Mouse (Mus musculus) gastrocnemius, adult 8-10 months (tissue): ENCODE results near the gene Khdc4. TPM values are rescaled to one million over a fixed set of nuclear protein-coding genes. Genes with fewer than 3 reads are reported as not detected.
A peak's percentile ranks its signal among the peaks of the same experiment; 100 is the strongest.

Experiments
- DNase-seq, 2 experiments: peaks; one replicate each; pipeline ENCODE4 v3.0.0; 2022; ENCODE audit warnings: low spot score in 2 of 2
- total RNA-seq, 4 experiments: library from RNA; stranded (reverse); gene quantifications; 2 replicates each; pipeline ENCODE4 v1.2.4; 2022

The Khdc4 gene
- 10 to 100 TPM; 15.5 to 19.1 (median 17.7) TPM for total RNA-seq

DNA sequence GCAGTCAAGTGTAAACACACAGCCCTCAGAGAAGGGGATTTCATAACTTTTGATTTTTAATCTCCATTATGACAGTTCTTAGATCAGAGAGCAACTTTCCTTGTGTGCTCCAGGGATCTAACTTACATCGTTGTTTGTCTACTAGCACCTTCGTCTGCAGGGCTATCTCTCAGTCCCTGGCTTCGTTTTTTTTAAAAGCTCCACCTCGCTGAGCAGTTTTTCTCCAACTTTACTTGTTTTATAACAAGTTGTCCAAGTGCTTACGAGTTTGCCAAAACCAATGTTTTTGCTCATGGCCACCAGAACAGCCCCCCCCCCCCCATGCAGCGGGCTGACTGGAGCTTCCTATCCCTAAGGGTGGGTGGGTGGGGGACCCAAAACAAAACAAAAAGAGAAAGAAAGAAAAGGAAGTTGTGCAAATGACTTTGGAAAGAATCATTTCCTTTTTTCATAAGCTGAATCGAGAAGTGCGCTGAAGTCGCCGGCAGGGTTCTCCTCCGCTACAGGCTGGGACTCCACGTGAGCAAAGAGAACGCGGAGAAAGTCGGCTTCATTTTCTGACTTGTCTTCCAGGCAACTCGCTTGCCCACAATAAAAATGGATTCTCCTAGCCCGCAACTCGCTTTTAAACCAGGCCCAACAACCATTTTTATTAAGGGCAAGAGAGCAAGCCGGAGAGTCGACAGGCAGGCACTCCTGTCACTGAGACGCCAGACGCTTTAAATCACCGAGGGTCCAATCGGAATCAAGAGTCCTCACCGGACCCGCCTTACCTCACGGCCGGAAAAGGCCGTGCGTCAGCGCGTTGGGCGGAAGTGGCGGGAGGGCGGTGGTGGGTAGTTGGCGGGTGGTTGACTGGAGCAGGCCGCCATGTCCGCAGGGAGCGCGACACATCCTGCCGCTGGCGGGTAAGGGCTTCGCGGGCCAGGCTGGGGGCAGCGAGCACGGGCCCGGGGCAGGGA, at the start of gene Khdc4:
Khdc4 (plus strand) TSS at position 824 of the 962 bp plus-strand sequence.
- DNase-seq: peak; percentile 93 to 96

DNA sequence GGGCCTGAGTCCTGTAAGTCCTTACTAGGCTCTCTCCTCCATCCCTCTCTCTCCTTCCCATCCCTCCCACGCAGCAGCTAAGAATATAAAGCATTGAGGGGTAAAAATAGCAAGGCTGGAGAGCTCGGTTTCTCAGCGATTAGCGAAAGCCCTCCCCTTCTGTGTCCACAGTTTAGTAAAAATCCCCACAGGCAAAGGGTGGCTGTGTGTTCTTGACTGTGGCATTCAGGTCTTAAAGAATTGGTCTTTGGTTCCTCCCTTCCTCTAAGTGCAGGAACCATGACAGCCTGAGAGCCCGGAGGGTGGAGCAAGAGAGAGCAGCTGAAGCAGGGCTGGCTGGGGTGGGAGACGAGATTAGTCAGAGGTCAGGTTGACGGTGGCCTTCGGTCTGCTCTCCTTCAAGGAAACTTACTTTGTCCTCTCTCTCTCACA, 49.0 kb upstream of the Khdc4 start:
- no peak for DNase-seq

DNA sequence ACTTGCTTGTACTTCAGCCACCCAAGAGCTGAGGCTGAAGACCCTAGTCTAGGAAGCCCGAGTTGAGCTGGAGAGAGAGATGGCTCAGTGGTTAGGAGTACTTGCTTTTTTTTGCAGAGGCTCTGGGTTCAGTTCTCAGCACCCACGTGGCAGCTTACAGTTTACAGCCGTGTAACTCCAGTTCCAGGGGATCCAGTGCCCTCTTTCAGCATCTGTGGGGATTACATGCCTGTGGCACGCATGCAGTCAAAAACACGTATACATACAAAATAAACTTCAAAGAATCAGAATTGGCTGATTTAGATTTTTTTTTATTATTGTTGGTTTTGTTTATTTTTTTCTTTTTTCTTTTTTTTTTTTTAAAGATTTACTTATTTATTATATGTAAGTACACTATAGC, 48.5 kb upstream of the Khdc4 start:
- DNase-seq: no peak

DNA sequence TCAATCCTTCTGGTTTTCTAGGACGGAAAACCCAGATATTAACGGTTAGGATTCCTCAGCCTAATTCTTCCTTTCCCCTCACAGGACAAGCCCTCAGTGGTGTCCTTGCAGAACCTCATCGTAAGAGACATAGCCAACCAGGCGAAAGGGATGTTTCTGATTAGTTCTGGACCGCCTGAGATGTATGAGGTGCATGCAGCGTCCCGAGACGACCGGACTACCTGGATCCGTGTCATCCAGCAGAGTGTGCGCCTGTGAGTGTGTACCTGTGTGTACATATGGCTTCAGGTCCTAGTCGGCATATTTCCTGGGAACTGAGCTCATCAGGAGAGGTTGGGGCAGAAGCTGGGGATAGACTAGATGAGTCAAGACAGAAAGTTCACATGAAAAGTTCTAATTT, 46.4 kb upstream of the Khdc4 start:
- no peak for DNase-seq

DNA sequence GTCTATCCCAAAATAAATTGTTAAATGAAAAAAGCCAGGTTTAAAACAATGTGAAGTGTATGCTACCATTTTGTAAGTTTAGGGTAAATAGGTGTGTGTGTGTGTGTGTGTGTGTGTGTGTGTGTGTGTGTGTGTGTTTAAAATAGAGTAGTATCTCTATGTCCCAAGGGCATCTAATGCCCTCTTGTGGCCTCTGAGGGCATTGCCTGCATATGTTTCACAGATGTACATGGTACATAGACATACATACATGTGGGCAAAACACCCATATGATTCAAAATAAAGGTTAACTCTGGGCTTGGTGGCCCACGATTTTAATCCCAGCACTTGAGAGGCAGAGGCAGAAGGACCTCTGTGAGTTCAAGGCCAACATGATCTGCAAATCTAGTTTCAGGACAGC, 44.9 kb upstream of the Khdc4 start:
- peak in 1 of 2 experiments; percentile 30 for DNase-seq

DNA sequence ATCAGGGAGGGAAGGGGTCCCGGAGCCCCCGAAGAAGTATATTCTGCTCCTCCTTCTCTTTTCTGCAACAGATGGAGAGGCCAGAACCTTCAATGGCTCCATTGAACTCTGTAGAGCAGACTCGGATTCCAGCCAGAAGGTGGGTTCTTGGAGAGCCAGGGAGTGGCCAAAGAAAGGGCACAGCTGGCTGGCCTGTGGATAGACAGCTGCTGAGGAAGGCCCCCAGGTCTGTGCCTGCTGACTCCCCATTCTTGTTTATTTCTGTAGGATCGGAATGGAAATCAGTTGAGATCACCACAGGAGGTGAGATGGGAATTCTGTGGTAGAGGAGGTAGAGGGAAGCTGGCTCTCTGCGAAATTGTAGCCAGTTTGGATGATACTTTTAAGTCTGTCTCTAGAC, 42.5 kb upstream of the Khdc4 start:
- no peak for DNase-seq

DNA sequence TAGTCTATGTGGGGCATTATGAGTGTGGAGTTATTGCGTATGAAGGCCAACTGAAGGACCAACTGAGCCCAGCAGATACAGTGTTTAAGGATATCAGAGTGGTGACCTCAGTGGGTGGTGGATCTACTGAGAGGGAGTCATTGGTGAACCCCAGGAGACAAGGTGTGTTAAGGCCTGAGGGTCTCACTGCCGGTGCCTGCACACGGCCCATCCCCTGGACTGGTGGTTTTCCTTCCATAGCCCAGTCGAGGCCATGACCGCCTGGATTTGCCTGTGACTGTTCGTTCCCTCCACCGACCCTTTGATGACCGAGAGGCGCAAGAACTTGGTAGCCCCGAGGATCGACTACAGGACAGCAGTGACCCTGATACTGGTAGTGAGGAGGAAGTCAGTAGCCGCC, 39.7 kb upstream of the Khdc4 start:
- no peak for DNase-seq

DNA sequence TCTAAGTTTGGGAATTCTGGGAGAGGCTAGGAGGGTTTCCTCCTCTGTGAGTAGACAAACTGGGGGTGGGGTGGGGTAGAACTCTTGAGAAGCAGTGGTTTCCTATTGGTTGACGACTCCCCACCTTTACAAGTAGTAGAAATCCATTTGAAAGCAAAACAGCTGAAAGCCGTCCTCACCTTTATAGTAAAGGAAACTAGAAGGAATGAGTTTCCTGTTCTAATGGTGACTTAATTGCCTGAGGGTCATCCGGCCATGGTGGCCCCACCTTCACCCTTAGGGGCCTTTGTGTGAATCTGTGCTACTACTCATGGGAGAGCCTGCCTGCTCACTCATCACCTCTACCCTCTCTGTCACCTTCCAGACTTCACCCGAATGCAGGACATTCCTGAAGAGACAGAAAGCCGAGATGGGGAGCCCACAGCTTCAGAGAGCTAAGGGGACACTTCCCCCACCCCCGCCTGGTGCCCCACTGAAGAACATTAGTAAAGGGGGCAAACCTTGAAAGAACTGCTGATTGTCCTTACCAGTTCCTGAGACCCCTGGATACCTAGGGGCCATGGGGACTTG, 39.1 kb upstream of the Khdc4 start:
- no peak for DNase-seq

DNA sequence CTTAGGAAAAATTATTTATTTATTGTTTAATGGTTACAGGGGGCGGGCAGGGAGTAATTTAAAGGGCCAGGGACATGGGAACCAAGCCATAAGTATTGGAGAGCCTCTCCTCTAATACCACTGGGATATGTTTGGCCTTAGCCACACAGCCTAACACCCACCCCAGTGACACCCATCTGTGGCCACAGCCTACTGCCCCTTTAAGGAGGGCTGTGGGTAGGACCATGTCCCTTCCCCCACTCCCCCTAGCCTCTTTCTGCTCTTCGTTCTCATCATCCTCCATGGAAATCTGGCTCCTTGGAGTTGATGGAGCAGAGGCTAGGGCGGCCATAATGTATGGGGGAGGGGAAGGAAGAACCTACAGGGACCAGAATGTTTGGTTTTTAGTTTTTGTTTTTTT, 38.5 kb upstream of the Khdc4 start:
- no peak for DNase-seq

DNA sequence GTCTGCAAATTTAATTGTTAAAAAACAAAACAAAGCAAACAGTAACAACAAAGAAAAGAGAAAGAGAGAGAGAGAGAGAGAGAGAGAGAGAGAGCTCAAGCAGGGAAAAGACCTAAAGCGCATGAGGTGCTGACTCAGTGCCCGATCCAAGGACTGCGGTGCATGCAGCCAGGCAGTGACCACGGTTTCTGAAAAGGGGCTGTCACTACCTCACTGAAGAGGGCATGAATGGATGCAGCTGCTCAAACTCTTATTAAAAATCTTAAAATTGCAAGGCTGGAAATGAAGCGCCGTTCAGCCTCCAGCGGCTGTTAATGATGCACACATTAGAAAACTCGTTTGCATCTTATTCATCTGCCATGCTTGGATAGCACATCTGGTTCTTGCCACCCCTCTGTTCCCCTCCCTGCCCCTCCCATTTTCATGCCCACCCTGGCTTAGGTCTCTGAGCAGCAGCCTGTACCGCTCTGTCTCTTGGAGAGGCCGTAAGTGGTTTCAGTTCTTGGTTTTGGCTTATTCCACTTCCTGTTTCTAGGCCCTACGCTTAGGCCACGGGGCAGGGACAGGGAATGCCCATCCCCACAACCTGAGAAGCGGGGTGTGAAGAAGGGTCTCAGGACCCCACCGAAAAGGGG, 37.7 kb upstream of the Khdc4 start:
- no peak for DNase-seq

DNA sequence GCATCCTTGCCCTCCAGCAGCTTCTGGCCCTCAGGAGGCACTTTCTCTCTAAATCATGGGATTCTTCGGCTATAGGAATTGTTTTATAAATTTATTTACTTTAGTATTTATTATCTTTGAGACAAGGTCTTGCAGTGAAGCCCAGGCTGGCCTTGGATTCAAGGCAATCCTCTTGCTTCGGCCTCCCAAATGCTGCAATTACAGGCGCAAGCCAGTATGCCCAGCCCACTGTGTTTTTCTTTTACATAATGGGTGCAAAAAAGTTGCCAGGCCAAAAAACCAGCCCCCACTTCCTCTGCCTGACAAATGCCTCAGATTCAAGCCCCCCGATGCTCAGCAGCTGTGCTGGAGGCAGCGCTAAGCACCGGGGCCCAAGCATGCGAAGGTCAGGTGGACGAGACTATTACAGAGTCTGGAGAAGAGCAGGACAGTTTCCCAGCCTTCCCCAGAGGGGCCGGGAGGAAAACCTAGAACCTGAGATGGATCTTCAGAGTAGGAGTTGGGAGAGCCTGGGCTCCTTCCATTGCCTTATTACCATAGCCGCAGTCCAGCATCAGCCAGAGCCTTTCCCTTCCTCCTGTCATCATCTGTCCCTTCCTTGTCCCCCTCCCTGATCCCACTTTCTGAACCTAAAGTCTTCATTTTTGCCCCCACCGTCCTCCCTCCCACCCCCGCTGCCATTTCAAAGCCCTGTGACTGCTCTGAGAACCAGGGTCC, 37.0 kb upstream of the Khdc4 start:
- DNase-seq: no peak

DNA sequence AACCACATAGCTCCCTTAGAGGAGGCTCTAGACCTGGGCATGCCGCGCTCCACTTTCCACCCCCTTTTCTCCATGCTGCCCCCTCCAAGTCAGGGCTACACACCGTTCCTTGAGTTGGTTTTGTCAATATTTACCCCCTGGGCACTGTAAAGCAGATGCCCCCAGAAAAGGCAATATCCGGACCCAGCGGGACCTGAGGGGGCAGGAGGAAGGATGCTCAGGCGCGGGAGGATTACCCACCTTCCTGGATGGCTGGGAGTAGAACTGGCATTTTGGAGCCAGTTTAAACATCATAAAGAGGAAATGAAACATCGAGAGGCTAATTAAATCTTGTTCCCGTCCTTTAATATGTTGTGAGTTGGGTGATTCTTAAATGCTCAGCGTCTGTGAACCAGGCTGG, 36.4 kb upstream of the Khdc4 start:
- no peak for DNase-seq

DNA sequence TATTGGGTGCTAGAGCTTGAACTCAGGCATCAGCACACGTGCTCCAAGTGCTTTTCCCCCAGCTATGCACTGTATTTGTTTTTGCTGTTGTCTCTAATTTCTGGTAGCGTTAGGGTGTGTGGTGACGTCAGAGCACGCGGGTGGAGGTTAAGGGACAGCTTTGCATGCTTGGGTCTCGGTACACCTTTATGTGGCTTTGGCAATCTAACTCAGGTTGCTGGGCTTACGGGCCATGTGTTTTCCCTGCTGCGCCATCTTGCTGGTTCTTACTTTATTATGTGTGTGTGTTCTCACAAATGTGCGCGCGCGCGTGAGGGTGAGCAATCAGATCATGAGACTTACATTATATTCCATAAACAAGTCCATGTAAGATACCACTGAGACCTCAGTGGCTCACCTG, 35.6 kb upstream of the Khdc4 start:
- DNase-seq: no peak

DNA sequence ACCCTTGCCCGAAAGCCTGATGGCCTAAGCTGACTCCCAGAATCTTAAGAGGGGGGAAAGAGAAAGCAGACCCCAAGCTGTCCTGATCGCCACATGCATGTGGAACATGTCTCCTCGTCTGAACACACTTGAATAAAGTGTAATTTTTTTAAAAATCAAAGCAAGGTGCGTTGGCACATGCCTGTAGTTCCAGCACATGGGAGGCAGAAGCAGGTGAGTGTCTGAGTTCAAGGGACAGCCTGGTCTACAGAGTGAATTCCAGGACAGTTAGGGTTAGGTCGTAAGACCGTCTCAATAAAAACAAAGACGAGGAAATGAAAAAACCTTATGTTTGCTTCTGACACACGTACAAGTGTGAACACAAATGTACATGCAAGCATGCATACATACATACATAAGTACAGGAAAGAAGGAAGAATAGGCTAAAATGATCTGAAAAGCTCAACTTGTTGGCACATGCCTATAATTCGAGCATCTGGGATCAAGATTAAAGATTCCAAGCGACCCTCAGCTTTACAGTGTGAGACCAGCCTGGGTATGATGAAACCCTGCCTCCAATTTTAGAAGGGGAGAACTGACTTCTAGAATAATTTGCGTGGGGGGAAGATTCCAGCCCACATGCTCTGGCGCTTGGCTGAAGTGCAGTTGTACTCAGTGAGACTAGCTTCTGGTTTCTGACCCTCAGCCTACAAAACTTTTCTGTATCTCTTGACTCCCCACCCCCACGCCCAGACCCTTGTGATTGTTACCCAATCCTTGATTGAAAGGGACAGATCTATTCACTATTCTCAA, 34.7 kb upstream of the Khdc4 start:
- no peak for DNase-seq

DNA sequence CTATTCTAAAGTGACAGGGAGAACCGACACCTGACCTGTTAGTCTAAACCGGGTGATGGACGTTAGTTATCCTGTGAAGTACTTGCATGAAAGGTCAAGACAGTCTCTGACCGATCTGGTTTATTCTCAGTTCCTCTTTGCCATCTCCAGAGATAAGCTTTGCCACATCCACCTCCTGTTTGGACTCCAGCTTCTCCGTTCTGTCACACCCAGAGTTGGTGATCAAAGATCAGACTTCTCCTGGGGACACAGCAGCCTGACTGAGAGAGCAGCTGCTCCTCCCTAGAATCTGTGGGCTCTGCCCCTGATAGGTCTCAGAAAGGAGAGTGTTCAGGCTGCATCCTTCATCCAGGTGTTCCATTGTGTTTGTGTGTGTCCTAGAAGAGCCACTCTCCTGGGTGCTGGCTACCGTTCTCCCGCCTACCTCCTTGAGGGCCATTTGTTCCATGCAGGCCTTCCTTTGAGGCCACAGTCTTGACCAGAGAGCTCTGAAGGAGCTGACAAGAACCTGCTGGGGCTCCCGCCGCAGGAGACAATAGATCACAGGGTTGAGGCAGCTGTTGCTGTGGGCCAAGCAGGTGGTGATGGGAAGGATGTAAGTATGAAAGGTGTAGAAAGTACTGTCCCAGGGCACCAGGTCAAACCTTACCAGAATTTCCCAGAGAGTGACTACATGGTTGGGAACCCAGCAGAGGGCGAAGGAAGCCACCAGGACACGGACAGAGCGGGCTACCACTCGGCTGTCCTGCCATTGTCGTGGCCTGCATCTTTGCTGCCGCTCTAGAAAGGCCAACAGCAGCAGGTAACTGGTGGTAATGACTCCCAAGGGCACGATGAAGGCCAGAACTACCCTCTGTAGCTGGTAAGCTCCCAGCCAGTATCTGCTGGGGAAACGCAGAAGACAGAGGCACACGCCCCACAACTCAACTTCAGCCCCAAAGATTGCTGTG, 33.7 kb upstream of the Khdc4 start:
- no peak for DNase-seq

DNA sequence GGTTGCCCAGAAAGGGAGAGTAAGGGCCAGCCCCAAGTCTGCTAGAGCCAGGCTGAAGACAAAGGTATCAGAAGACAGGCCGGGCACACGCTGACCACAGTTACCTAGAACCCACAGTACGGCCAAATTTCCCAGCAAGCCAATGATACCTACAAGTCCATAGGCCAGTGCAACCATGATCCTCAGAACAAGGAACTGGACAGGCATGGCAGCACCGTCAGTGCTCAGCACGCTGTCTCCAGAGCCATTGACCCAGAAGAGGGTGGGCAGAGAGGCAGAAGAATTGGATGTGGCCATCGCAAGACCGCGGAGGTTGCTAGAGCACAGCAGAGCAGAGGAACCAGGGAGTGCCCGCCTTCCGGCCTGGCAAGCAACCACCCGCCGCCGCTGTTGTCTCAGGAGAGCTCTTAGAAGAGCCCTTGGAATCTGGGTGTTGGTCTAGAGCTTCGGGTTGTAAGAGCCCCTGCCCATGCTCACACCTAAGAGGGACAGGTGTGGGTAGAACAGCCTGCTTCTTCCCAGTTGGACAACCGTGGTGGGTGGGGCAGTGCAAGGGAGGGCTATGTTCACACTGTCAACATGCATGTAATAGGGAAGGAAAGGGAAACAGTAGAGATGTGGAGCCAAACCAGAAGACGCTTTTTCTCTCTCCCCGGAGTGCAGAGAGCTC, 32.6 kb upstream of the Khdc4 start, which contains the start of gene Rxfp4:
Rxfp4 (minus strand) TSS at position 297 of the 670 bp plus-strand sequence.
- no peak for DNase-seq

DNA sequence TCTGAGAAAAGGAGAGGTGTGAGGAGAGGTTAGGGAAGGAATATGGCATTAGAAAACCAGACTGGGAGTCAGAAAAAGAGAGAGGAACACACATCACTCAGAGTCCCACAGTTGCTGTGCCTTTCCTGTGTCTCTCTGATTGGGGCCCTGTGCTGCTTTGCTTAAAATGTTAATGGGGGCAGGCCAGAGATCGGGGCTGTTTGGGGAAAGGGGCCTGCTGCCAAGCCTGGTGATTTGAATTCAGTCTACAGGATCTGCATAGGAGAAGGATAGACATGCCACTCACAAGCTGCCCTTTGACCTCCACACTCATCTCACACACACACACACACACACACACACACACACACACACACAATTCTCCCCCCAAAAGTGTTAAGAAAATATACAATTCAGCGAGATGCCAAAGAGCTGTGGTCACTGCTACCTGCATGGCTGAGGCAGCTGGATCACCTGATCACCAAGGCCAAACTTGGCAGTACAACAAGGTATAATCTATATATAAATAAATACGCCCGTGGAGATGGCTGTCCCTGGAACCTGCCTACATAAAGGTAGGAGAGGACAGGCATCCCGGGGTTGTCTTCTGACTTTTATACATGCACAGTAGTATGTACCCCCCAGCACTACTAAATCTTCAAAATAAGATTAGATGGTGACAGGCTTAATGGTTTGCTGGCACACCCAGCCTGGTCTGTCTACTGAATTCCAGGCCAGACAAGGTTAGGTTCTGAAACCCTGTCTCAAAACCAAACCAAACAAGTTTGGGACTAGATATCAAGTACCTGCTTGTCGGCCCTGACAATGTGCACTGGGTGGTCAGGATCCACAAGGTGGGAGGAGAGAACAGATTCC, 31.9 kb upstream of the Khdc4 start:
- DNase-seq: no peak

DNA sequence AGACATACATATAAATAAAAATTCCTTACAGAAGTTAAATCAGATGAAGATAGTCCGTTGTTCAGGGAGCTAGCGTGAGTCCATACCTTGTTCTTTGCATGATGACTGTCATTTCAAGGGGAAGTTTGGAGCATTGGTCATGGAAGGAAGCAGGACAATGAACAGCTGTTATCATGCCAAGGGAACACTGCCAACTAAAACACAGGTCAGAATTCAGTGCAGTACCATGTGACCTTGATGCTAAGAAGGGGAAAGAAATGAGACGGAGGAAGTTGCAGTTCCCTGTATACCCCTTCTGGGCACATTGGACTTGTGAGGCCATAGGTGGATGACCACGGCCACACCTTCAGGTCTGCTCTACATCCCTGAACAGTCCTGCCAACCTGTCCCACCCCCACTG, 31.0 kb upstream of the Khdc4 start:
- DNase-seq: no peak
